Mouse (Mus musculus) MEL (cell line): ENCODE results near the gene Tigit. TPM values are rescaled to one million over a fixed set of nuclear protein-coding genes. Genes with fewer than 3 reads are reported as not detected.

ENCODE experiments used
- DNase-seq: peaks from one replicate; pipeline ENCODE4 v3.0.0; 2011; ENCODE audit warnings: low read depth, low spot score
- H3K27ac ChIP-seq: 2 replicates; pipeline ENCODE4 v1.5.1; 2012; ENCODE audit warnings: low read depth, mild to moderate bottlenecking, control low read depth, low read length, moderate library complexity; ENCODE audit not compliant: control insufficient read depth
- H3K27me3 ChIP-seq, 2 experiments: fragments of 150-350 bp in 1 of 2; sonication (generic) in 1 of 2; 2 replicates each; pipeline ENCODE4 v1.6.1; 2012; ENCODE audit warnings: low read length in 2 of 2, mild to moderate bottlenecking in 2 of 2, improper control_type of control experiment in 1 of 2, moderate library complexity in 1 of 2; ENCODE audit not compliant: insufficient read depth in 2 of 2, control insufficient read depth in 1 of 2
- H3K36me3 ChIP-seq, 2 experiments: 2 replicates each; pipeline ENCODE4 v1.6.1; 2012 to 2014; ENCODE audit warnings: low read length in 2 of 2, improper control_type of control experiment in 1 of 2, inconsistent platforms in 1 of 2, mild to moderate bottlenecking in 1 of 2; ENCODE audit not compliant: insufficient read depth in 2 of 2, control insufficient read depth in 1 of 2
- H3K4me1 ChIP-seq, 2 experiments: fragments of 150-350 bp in 1 of 2; sonication (generic) in 1 of 2; 2 replicates each; pipeline ENCODE4 v1.6.1; 2012; ENCODE audit warnings: low read length in 2 of 2, improper control_type of control experiment in 1 of 2, mild to moderate bottlenecking in 1 of 2; ENCODE audit not compliant: insufficient read depth in 2 of 2, control insufficient read depth in 1 of 2
- H3K4me3 ChIP-seq, 2 experiments: fragments of 150-350 bp in 1 of 2; sonication (generic) in 1 of 2; 2 replicates each; pipeline ENCODE4 v1.5.1; 2012; ENCODE audit warnings: low read depth in 2 of 2, low read length in 2 of 2, mild to moderate bottlenecking in 2 of 2, moderate library complexity in 2 of 2, control low read depth in 1 of 2, improper control_type of control experiment in 1 of 2; ENCODE audit not compliant: control insufficient read depth in 1 of 2, insufficient read depth in 1 of 2
- H3K79me2 ChIP-seq: 2 replicates; pipeline ENCODE4 v1.6.1; 2012; ENCODE audit warnings: mild to moderate bottlenecking, low read length, moderate library complexity; ENCODE audit not compliant: control insufficient read depth, poor library complexity, insufficient read depth
- H3K9ac ChIP-seq: 2 replicates; pipeline ENCODE4 v1.6.1; 2012; ENCODE audit warnings: low read depth, mild to moderate bottlenecking, control low read depth, low read length, moderate library complexity; ENCODE audit not compliant: control insufficient read depth, poor library complexity, severe bottlenecking
- H3K9me3 ChIP-seq: fragments of 150-350 bp; sonication (generic); replicated peaks from 2 replicates; pipeline ENCODE4 v1.6.1; 2012; ENCODE audit warnings: mild to moderate bottlenecking, low read length, improper control_type of control experiment, moderate library complexity; ENCODE audit not compliant: insufficient read depth
- BHLHE40 ChIP-seq: IDR thresholded peaks from 2 replicates; pipeline ENCODE4 v1.6.1; 2012; ENCODE audit warnings: low read depth, mild to moderate bottlenecking, inconsistent platforms, low read length, improper control_type of control experiment, borderline replicate concordance
- CHD2 ChIP-seq: IDR thresholded peaks from 2 replicates; pipeline ENCODE4 v1.6.1; 2011; ENCODE audit warnings: low read length, improper control_type of control experiment
- CTCF ChIP-seq, 3 experiments: IDR thresholded peaks in 2 of 3; conservative IDR thresholded peaks in 1 of 3; 2 replicates each; pipeline ENCODE4 v1.5.1; 2011 to 2012; ENCODE audit warnings: low read length in 3 of 3, low read depth in 2 of 3, mild to moderate bottlenecking in 2 of 3, improper control_type of control experiment in 1 of 3, inconsistent platforms in 1 of 3, mixed read lengths in 1 of 3, moderate library complexity in 1 of 3; ENCODE audit not compliant: control insufficient read depth in 1 of 3, insufficient read depth in 1 of 3, poor library complexity in 1 of 3, severe bottlenecking in 1 of 3
- GABPA ChIP-seq: IDR thresholded peaks from 2 replicates; pipeline ENCODE4 v1.6.1; 2012; ENCODE audit warnings: low read depth, mild to moderate bottlenecking, inconsistent platforms, low read length, improper control_type of control experiment, moderate library complexity
- GATA1 ChIP-seq: IDR thresholded peaks from 2 replicates; pipeline ENCODE4 v1.6.1; 2011; ENCODE audit warnings: low read depth, low read length, improper control_type of control experiment
- JUND ChIP-seq: IDR thresholded peaks from 2 replicates; pipeline ENCODE4 v1.6.1; 2011; ENCODE audit warnings: low read depth, mild to moderate bottlenecking, improper control_type of control experiment, low read length
- MAX ChIP-seq: IDR thresholded peaks from 2 replicates; pipeline ENCODE4 v1.6.1; 2011; ENCODE audit warnings: low read length, improper control_type of control experiment
- MEF2A ChIP-seq: IDR thresholded peaks from 2 replicates; pipeline ENCODE4 v1.6.1; 2014; ENCODE audit warnings: low read depth, mild to moderate bottlenecking, inconsistent platforms, low read length, improper control_type of control experiment; ENCODE audit not compliant: poor library complexity, insufficient replicate concordance, severe bottlenecking; ENCODE audit errors: extremely low read depth
- MYB ChIP-seq: IDR thresholded peaks from 2 replicates; pipeline ENCODE4 v1.6.1; 2011; ENCODE audit warnings: mild to moderate bottlenecking, low read depth, low read length, improper control_type of control experiment
- NELFE ChIP-seq: IDR thresholded peaks from 2 replicates; pipeline ENCODE4 v1.6.1; 2011; ENCODE audit warnings: low read depth, low read length, improper control_type of control experiment
- NRF1 ChIP-seq: IDR thresholded peaks from 2 replicates; pipeline ENCODE4 v1.6.1; 2014; ENCODE audit warnings: low read depth, mild to moderate bottlenecking, inconsistent platforms, low read length, improper control_type of control experiment, moderate library complexity; ENCODE audit not compliant: poor library complexity, insufficient read depth, severe bottlenecking
- POLR2A ChIP-seq, 2 experiments: IDR thresholded peaks; 2 replicates each; pipeline ENCODE4 v1.6.1; 2011 to 2012; ENCODE audit warnings: low read length in 2 of 2, mild to moderate bottlenecking in 2 of 2, control low read depth in 1 of 2, improper control_type of control experiment in 1 of 2, low read depth in 1 of 2, moderate library complexity in 1 of 2; ENCODE audit not compliant: control insufficient read depth in 1 of 2, insufficient read depth in 1 of 2, poor library complexity in 1 of 2
- POLR2AphosphoS2 ChIP-seq: IDR thresholded peaks from 2 replicates; pipeline ENCODE4 v1.6.1; 2011; ENCODE audit warnings: low read length, improper control_type of control experiment
- POLR2AphosphoS5 ChIP-seq: IDR thresholded peaks from 2 replicates; pipeline ENCODE4 v1.6.1; 2012; ENCODE audit warnings: low read depth, borderline replicate concordance, mild to moderate bottlenecking, inconsistent platforms, low read length, moderate library complexity, mixed read lengths
- RCOR1 ChIP-seq: IDR thresholded peaks from 2 replicates; pipeline ENCODE4 v1.6.1; 2012; ENCODE audit warnings: low read depth, mild to moderate bottlenecking, inconsistent platforms, low read length, improper control_type of control experiment
- SIN3A ChIP-seq: IDR thresholded peaks from 2 replicates; pipeline ENCODE4 v1.6.1; 2012; ENCODE audit warnings: low read length, improper control_type of control experiment, inconsistent platforms
- SMC3 ChIP-seq: IDR thresholded peaks from 2 replicates; pipeline ENCODE4 v1.6.1; 2011; ENCODE audit warnings: low read depth, low read length, improper control_type of control experiment
- TAL1 ChIP-seq: IDR thresholded peaks from 2 replicates; pipeline ENCODE4 v1.6.1; 2012; ENCODE audit warnings: mild to moderate bottlenecking, inconsistent platforms, low read length, moderate library complexity, mixed read lengths
- TCF12 ChIP-seq: IDR thresholded peaks from 2 replicates; pipeline ENCODE4 v1.6.1; 2014; ENCODE audit warnings: low read depth, mild to moderate bottlenecking, inconsistent platforms, low read length, improper control_type of control experiment, moderate library complexity
- UBTF ChIP-seq: IDR thresholded peaks from 2 replicates; pipeline ENCODE4 v1.6.1; 2012; ENCODE audit warnings: low read depth, mild to moderate bottlenecking, inconsistent platforms, low read length, improper control_type of control experiment, moderate library complexity, borderline replicate concordance; ENCODE audit not compliant: insufficient read depth
- USF2 ChIP-seq, 2 experiments: IDR thresholded peaks; 2 replicates each; pipeline ENCODE4 v1.6.1; 2011 to 2012; ENCODE audit warnings: improper control_type of control experiment in 2 of 2, low read length in 2 of 2, borderline replicate concordance in 1 of 2, inconsistent platforms in 1 of 2, low read depth in 1 of 2, mild to moderate bottlenecking in 1 of 2; ENCODE audit not compliant: insufficient read depth in 1 of 2
- ZC3H11A ChIP-seq: IDR thresholded peaks from 2 replicates; pipeline ENCODE4 v1.6.1; 2012; ENCODE audit warnings: low read depth, mild to moderate bottlenecking, inconsistent platforms, low read length, improper control_type of control experiment
- ZMIZ1 ChIP-seq: IDR thresholded peaks from 2 replicates; pipeline ENCODE4 v1.6.1; 2012; ENCODE audit warnings: low read depth, mild to moderate bottlenecking, inconsistent platforms, low read length, improper control_type of control experiment, moderate library complexity
- ZNF384 ChIP-seq: IDR thresholded peaks from 2 replicates; pipeline ENCODE4 v1.6.1; 2012; ENCODE audit warnings: low read depth, mild to moderate bottlenecking, inconsistent platforms, low read length, improper control_type of control experiment
- polyA plus RNA-seq, 2 experiments: library from polyadenylated mRNA; stranded (reverse) in 1 of 2; unstranded in 1 of 2; fragments of >175 nt in 1 of 2; fragments of >200 nt in 1 of 2; gene quantifications; 2 replicates each; pipeline versions ENCODE4 v1.2.1 to v1.2.4; 2012; ENCODE audit warnings: low replicate concordance in 2 of 2, low read depth in 1 of 2; ENCODE audit not compliant: insufficient read length in 2 of 2, insufficient read depth in 1 of 2, missing spikeins in 1 of 2
- total RNA-seq: library from RNA; depleted of rRNA; stranded (reverse); fragments of 300-350 nt; gene quantifications from 2 replicates; pipeline ENCODE4 v1.2.3, GENCODE M21; 2012

Gene Tigit
- total and polyA plus RNA-seq, 3 experiments: 0.39 to 7.5 TPM; not detected in 1

DNA sequence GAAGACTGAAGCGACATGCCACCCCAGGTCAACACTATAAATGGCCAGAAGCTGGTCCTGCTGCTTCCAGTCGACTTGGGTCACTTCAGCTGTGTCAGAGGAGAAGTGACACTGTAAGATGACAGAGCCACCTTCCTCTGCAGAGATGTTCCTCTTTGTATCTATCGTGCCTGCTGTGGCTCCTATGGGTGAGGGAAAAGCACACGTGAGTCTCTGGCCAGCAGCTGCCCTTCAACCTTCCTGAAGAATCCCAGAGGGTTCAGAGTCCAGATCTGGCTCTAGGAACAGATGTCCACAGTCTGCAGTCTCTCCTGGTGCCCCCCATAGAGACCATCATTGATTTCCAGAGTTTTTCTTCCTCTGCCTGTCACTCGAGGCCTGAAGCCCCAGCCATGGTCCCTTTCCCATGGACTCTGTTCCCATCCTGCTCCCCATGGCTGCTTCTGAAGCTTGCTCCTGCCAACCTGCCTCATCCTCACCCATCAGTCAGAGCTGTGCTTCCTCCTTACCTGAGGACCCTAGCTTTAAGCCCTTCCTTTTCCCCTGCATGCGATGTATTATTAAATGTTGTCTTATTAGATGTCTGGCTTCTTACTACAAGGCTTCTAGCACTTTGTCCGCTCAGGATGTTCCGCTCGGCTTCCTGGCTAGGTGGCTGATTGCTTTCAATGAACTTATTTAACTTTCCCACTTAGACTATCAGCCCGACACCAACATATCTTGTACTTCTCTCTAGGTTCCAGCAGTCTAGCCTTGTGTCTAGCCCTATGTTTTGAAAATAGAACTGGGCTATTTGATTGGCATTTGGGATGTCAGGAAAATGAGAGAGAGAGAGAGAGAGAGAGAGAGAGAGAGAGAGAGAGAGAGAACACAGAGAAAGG, 1.6 kb downstream of the Tigit start:
- Histone ChIP-seq H3K79me2 (no peaks in the 10 kb centered on the region), H3K27me3 (no peaks in the 10 kb centered on the region), H3K27ac (no peak overlapping the region; the same call in 1 of the 2 replicates), H3K36me3 (peaks cover 0 to 18% of the 10 kb centered on the region in 2 experiments; a peak in 2 of 4 replicates), H3K9me3 (no peaks in the 10 kb centered on the region), H3K9ac (no peak overlapping the region), H3K4me3 (no peak overlapping the region), H3K4me1 (peaks cover 8 to 18% of the 10 kb centered on the region in 2 experiments)
- TF ChIP-seq NELFE (no peak), GABPA (no peak), RCOR1 (no peak), TAL1 (no peak), BHLHE40 (no peak), ZMIZ1 (no peak), ZNF384 (no peak), POLR2AphosphoS5 (no peak), POLR2A (IDR thresholded peaks at IDR 0.05; ENCODE audit: control insufficient read depth in 1 of 2, insufficient read depth in 1 of 2, low read depth in 1 of 2, low read length in 2 of 2, poor library complexity in 1 of 2) (no peak), MAX (no peak), CHD2 (no peak), GATA1 (no peak), JUND (no peak)
- no peak for DNase-seq

DNA sequence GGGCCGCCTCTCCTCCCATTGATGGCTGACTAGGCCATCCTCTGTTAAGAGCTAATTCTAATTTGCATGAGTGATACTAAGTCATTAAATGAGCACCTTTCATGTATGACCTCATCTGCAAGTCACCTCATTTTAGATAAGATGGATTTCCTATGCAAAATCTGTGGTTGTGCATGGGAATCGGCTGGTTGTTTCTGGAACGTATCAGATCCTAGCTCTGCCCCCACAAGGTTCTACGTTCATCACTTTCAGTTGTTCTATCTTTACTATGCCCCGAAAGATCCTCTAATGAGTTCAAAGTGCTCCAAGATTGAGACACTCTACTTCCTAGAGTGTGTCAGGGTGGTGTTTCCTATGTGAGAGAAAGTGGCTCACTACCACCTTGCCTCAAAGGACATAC, 2.4 kb downstream of the Tigit start:
- no peaks in the 10 kb centered on the region for H3K79me2 ChIP-seq
- H3K9me3 ChIP-seq: no peaks in the 10 kb centered on the region
- no peak overlapping the region for H3K9ac ChIP-seq
- peaks cover 0 to 18% of the 10 kb centered on the region in 2 experiments; a peak in 2 of 4 replicates for H3K36me3 ChIP-seq
- no peak for TF ChIP-seq TCF12
- no peak for TF ChIP-seq ZMIZ1
- no peak for TF ChIP-seq ZNF384
- no peak for TF ChIP-seq MYB
- no peak for TF ChIP-seq SMC3
- TF ChIP-seq UBTF: no peak
- no peak for TF ChIP-seq ZC3H11A
- no peak for TF ChIP-seq SIN3A
- TF ChIP-seq USF2 (IDR thresholded peaks at IDR 0.05; ENCODE audit: borderline replicate concordance in 1 of 2, insufficient read depth in 1 of 2, low read depth in 1 of 2, low read length in 2 of 2): no peak
- no peak for TF ChIP-seq NRF1
- TF ChIP-seq POLR2AphosphoS2: no peak
- TF ChIP-seq CTCF (IDR thresholded peaks at IDR 0.05 in 2 of 3, conservative IDR thresholded peaks at IDR 0.05 in 1 of 3; ENCODE audit: control insufficient read depth in 1 of 3, insufficient read depth in 1 of 3, low read depth in 2 of 3, low read length in 3 of 3, poor library complexity in 1 of 3, severe bottlenecking in 1 of 3): no peak
- TF ChIP-seq MEF2A: no peak
- no peaks in the 10 kb centered on the region for H3K27me3 ChIP-seq
- peaks cover 8 to 18% of the 10 kb centered on the region in 2 experiments for H3K4me1 ChIP-seq
- no peak overlapping the region for H3K27ac ChIP-seq
- no peak overlapping the region for H3K4me3 ChIP-seq
- DNase-seq: no peak
